Mouse (Mus musculus) CH12.LX (cell line): ENCODE data around the gene Fubp3. TPM values are rescaled to one million over a fixed set of nuclear protein-coding genes. Genes with fewer than 3 reads are reported as not detected.

Source experiments
- DNase-seq: peaks from one replicate; pipeline ENCODE4 v3.0.0-alpha.2; 2013; ENCODE audit errors: extremely low read depth
- H3K27ac ChIP-seq: 2 replicates; pipeline ENCODE4 v1.5.1; 2012; ENCODE audit warnings: low read depth, mild to moderate bottlenecking, control low read depth, moderate library complexity; ENCODE audit not compliant: insufficient read depth
- H3K27me3 ChIP-seq: replicated peaks from 2 replicates; pipeline ENCODE3; 2012; ENCODE audit warnings: inconsistent platforms
- H3K36me3 ChIP-seq, 2 experiments: replicated peaks in 1 of 2; 2 replicates each; pipeline versions ENCODE3 to v1.6.1; 2012; ENCODE audit warnings: inconsistent platforms in 1 of 2, low read length in 1 of 2, mild to moderate bottlenecking in 1 of 2, mixed read lengths in 1 of 2, moderate library complexity in 1 of 2; ENCODE audit not compliant: control insufficient read depth in 1 of 2, insufficient read depth in 1 of 2
- H3K4me1 ChIP-seq, 2 experiments: 2 replicates each; pipeline ENCODE4 v1.6.1; 2012; ENCODE audit warnings: inconsistent platforms in 1 of 2, moderate library complexity in 1 of 2; ENCODE audit not compliant: insufficient read depth in 2 of 2, control insufficient read depth in 1 of 2
- H3K4me2 ChIP-seq: 2 replicates; pipeline ENCODE4 v1.6.1; 2012; ENCODE audit warnings: low read depth, mild to moderate bottlenecking, control low read depth; ENCODE audit not compliant: poor library complexity, insufficient read depth, severe bottlenecking
- H3K4me3 ChIP-seq, 3 experiments: fragments of 150-350 bp in 1 of 3; sonication (generic) in 1 of 3; replicated peaks in 1 of 3; 2 replicates each; pipeline versions ENCODE3 to v1.5.1; 2011 to 2012; ENCODE audit warnings: low read depth in 2 of 3, low read length in 2 of 3, mild to moderate bottlenecking in 2 of 3, moderate library complexity in 2 of 3, control low read depth in 1 of 3, improper control_type of control experiment in 1 of 3, inconsistent platforms in 1 of 3, mixed read lengths in 1 of 3; ENCODE audit not compliant: poor library complexity in 1 of 3
- H3K79me2 ChIP-seq: replicated peaks from 2 replicates; pipeline ENCODE4 v1.6.1; 2012; ENCODE audit warnings: mild to moderate bottlenecking, moderate library complexity; ENCODE audit not compliant: control insufficient read depth, poor library complexity, insufficient read depth, severe bottlenecking; ENCODE audit errors: extremely low read depth
- H3K9ac ChIP-seq: 2 replicates; pipeline ENCODE4 v1.6.1; 2012; ENCODE audit warnings: low read depth, mild to moderate bottlenecking, control low read depth, moderate library complexity; ENCODE audit not compliant: insufficient read depth
- H3K9me3 ChIP-seq: replicated peaks from 2 replicates; pipeline ENCODE3; 2012; ENCODE audit warnings: low read length, inconsistent platforms, mixed read lengths
- E2F4 ChIP-seq: IDR thresholded peaks from 2 replicates; pipeline ENCODE4 v1.6.1; 2011; ENCODE audit warnings: low read depth, low read length, improper control_type of control experiment; ENCODE audit not compliant: insufficient replicate concordance
- ETS1 ChIP-seq: conservative IDR thresholded peaks from 2 replicates; pipeline ENCODE4 v1.6.1; 2012; ENCODE audit warnings: low read depth, mild to moderate bottlenecking, inconsistent platforms, low read length, improper control_type of control experiment, moderate library complexity
- HCFC1 ChIP-seq: IDR thresholded peaks from 2 replicates; pipeline ENCODE4 v1.6.1; 2012; ENCODE audit warnings: low read depth, mild to moderate bottlenecking, inconsistent platforms, low read length, improper control_type of control experiment
- IRF4 ChIP-seq: IDR thresholded peaks from 2 replicates; pipeline ENCODE4 v1.6.1; 2014; ENCODE audit warnings: low read depth, mild to moderate bottlenecking, inconsistent platforms, low read length, improper control_type of control experiment
- JUN ChIP-seq: IDR thresholded peaks from 2 replicates; pipeline ENCODE4 v1.6.1; 2011; ENCODE audit warnings: low read depth, mild to moderate bottlenecking, low read length, improper control_type of control experiment, moderate library complexity; ENCODE audit not compliant: insufficient read depth
- MAFK ChIP-seq: IDR thresholded peaks from 2 replicates; pipeline ENCODE4 v1.6.1; 2011; ENCODE audit warnings: low read length, improper control_type of control experiment; ENCODE audit not compliant: insufficient replicate concordance
- MAZ ChIP-seq: IDR thresholded peaks from 2 replicates; pipeline ENCODE4 v1.6.1; 2012; ENCODE audit warnings: low read depth, mild to moderate bottlenecking, inconsistent platforms, low read length, improper control_type of control experiment, moderate library complexity
- MXI1 ChIP-seq: IDR thresholded peaks from 2 replicates; pipeline ENCODE4 v1.6.1; 2011; ENCODE audit warnings: mild to moderate bottlenecking, low read depth, low read length, improper control_type of control experiment
- NRF1 ChIP-seq: IDR thresholded peaks from 2 replicates; pipeline ENCODE4 v1.6.1; 2014; ENCODE audit warnings: low read depth, mild to moderate bottlenecking, inconsistent platforms, low read length, improper control_type of control experiment, moderate library complexity
- POLR2A ChIP-seq: IDR thresholded peaks from 2 replicates; pipeline ENCODE4 v1.6.1; 2011; ENCODE audit warnings: low read depth, mild to moderate bottlenecking, improper control_type of control experiment, low read length
- RAD21 ChIP-seq: IDR thresholded peaks from 2 replicates; pipeline ENCODE4 v1.6.1; 2011; ENCODE audit warnings: low read depth, mild to moderate bottlenecking, low read length, improper control_type of control experiment, moderate library complexity
- TCF12 ChIP-seq: IDR thresholded peaks from 2 replicates; pipeline ENCODE4 v1.6.1; 2014; ENCODE audit warnings: low read depth, mild to moderate bottlenecking, inconsistent platforms, low read length, improper control_type of control experiment
- UBTF ChIP-seq: IDR thresholded peaks from 2 replicates; pipeline ENCODE4 v1.6.1; 2012; ENCODE audit warnings: low read depth, mild to moderate bottlenecking, inconsistent platforms, low read length, improper control_type of control experiment, moderate library complexity
- USF1 ChIP-seq: IDR thresholded peaks from 2 replicates; pipeline ENCODE4 v1.6.1; 2014; ENCODE audit warnings: low read depth, mild to moderate bottlenecking, inconsistent platforms, low read length, improper control_type of control experiment
- USF2 ChIP-seq: conservative IDR thresholded peaks from 2 replicates; pipeline ENCODE4 v1.6.1; 2011; ENCODE audit warnings: low read depth, low read length, improper control_type of control experiment
- ZMIZ1 ChIP-seq: IDR thresholded peaks from 2 replicates; pipeline ENCODE4 v1.6.1; 2012; ENCODE audit warnings: low read depth, mild to moderate bottlenecking, inconsistent platforms, low read length, improper control_type of control experiment
- dilution Hi-C: fragments of 300-500 bp; cut with MboI; formaldehyde crosslinking; loops from 2 replicates; pipeline ENCODE4 v1.14.3; 2020; ENCODE audit warnings: low sequenced_read_pairs; ENCODE audit not compliant: extremely low pct_unique_long_range_greater_than_20kb, extremely low pct_ligation_motif_present
- in situ Hi-C: fragments of 300-500 bp; cut with MboI; formaldehyde crosslinking; loops from 3 replicates; pipeline ENCODE4 v1.14.3; 2019; ENCODE audit warnings: low sequenced_read_pairs, low pct_ligation_motif_present, low pct_unique_long_range_greater_than_20kb, mixed read lengths
- polyA plus RNA-seq: library from polyadenylated mRNA; unstranded; fragments of >175 nt; gene quantifications from 2 replicates; pipeline ENCODE4 v1.2.1, GENCODE M21; 2012; ENCODE audit warnings: low read depth; ENCODE audit not compliant: insufficient read length
- total RNA-seq, 2 experiments: library from RNA; depleted of rRNA; stranded (reverse); fragments of 300-350 nt in 1 of 2; fragments of >200 nt in 1 of 2; gene quantifications; 2 replicates each; pipeline ENCODE4 v1.2.3; 2012 to 2014

Fubp3 gene
- total and polyA plus RNA-seq, 3 experiments: 36.8 to 64.2 (median 52.3) TPM

DNA sequence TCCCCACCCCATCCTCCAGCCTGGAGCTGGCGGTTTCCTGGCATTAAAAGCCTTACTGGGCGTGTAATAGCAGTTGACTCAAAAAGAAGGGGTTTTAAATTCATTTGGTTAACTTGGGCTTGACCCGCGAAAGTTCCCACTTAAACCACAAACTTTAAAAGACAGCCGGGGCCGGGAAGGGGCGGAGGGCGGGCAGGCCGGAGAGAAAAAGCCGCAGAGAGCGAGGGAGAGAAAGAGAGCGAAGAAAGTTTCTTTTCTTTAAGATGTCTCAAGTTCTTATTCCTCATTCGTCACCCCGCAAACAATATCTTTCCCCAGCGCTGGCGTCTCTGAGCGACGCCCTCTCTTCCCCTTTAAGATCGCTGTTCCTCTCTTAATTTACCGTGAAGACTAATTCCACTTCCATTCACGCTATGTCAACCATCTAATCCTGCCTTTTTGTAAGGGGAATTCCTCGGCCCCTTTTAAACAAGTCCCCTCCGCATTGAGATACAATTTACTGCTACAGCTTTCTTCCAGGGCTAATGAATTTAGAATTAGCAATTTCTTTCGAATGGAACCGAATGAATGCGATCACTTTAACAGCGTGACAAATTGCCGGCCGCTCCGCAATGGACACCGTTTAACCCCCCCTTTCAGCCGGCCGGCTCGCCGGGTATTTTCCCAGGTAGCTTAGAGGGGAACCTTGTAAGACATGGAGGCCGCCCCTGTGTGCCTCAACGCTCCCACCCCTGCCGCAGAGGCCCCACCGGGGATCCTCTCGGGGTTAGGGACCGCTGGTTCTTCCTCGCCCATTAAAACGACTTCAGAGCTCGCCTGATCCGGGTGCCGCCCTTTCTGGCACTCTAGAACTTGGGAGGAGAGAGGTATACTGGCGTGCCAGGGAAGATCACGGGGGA lies 68.4 kb downstream of the Fubp3 start:
- Histone ChIP-seq H3K27me3 (peaks cover 16% of the 10 kb centered on the region), H3K79me2 (no peaks in the 10 kb centered on the region), H3K4me2 (no peak overlapping the region), H3K4me1 (no peaks in the 10 kb centered on the region), H3K27ac (no peak overlapping the region), H3K9ac (no peak overlapping the region), H3K4me3 (no peak overlapping the region), H3K36me3 (no peaks in the 10 kb centered on the region), H3K9me3 (peaks cover 50% of the 10 kb centered on the region)
- TF ChIP-seq TCF12: no peak
- TF ChIP-seq HCFC1: no peak
- TF ChIP-seq USF1: no peak
- no peak for TF ChIP-seq IRF4
- no peak for TF ChIP-seq MXI1
- TF ChIP-seq E2F4: no peak
- TF ChIP-seq JUN: no peak
- TF ChIP-seq USF2: no peak
- no peak for TF ChIP-seq RAD21
- TF ChIP-seq ETS1: no peak
- no peak for TF ChIP-seq MAZ
- TF ChIP-seq MAFK: no peak
- TF ChIP-seq NRF1: no peak
- no peak for TF ChIP-seq POLR2A
- no peak for DNase-seq
- in situ Hi-C loops: no loop called here
- dilution Hi-C loops: no loop called here

DNA sequence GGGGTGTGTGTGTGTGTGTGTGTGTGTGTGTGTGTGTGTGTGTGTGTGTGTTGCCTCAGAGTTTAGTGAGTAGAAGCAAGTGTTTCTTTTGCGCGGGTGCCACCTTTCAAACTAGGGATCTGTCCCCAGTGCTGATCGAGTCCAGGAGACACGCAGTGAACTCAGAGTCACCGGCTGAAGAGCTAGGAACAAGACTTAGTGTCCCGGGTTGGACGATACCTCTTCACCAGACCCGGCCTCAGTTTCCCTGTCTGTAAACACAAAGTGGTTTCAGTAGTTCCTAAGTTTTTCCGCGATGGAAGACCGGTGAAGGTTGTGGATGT lies 69.0 kb downstream of the Fubp3 start:
- no peak overlapping the region for H3K27ac ChIP-seq
- dilution Hi-C loops: no loop called here
- H3K36me3 ChIP-seq: no peaks in the 10 kb centered on the region
- no peak overlapping the region for H3K4me2 ChIP-seq
- TF ChIP-seq MXI1 (no peak), JUN (no peak), UBTF (no peak), ZMIZ1 (no peak)
- TF ChIP-seq, all 38 proteins: peak for 0
- Histone ChIP-seq H3K79me2 (no peaks in the 10 kb centered on the region), H3K4me1 (no peaks in the 10 kb centered on the region), H3K9me3 (peaks cover 44% of the 10 kb centered on the region), H3K4me3 (no peak overlapping the region), H3K27me3 (peaks cover 20% of the 10 kb centered on the region), H3K9ac (no peak overlapping the region)
- in situ Hi-C loops: no loop called here
- DNase-seq: no peak
